Mouse (Mus musculus) megakaryocyte-erythroid progenitor cell, adult 5-6 weeks (primary cell): ENCODE measurements around the gene Nbea. TPM values are rescaled to one million over a fixed set of nuclear protein-coding genes. Genes with fewer than 3 reads are reported as not detected.

Experiments used
- ATAC-seq: replicated peaks from 2 replicates; pipeline ENCODE4 v1.8.0; 2016; ENCODE audit warnings: mild to moderate bottlenecking, inconsistent platforms; ENCODE audit not compliant: severe bottlenecking, poor library complexity, low FRiP score, low TSS enrichment
- total RNA-seq, 2 experiments: library from RNA; stranded (forward) in 1 of 2; stranded (reverse) in 1 of 2; fragments of 200-1000, 215-1000 nt in 1 of 2; fragments of >200 nt in 1 of 2; fragmentation: Nextera tagmentation in 1 of 2; gene quantifications; 2 replicates each; pipeline ENCODE4 v1.2.3; 2014 to 2017

Gene Nbea
- total RNA-seq, 2 experiments from 2014 or later, result 0.09 TPM; not detected in 1

DNA sequence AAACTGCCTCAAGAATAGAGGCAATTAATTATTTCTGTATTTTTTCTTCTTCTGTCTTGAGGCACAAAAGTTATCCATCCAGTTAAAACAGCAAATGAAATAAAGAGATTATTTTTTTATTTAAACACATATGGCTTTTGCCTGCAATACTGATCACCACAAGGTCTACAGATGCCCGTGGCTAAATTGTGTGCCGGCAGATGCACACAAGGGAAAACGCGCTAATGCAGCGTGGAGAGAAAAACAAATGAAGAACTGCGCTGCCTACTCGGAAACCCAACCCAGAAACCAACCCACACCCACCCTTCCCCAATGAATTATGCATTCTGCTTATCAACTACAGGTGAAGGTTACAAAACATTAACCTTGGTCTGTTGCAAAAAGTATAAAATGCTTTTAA is 408.3 kb downstream of the Nbea start:
- ATAC-seq, result no peak

DNA sequence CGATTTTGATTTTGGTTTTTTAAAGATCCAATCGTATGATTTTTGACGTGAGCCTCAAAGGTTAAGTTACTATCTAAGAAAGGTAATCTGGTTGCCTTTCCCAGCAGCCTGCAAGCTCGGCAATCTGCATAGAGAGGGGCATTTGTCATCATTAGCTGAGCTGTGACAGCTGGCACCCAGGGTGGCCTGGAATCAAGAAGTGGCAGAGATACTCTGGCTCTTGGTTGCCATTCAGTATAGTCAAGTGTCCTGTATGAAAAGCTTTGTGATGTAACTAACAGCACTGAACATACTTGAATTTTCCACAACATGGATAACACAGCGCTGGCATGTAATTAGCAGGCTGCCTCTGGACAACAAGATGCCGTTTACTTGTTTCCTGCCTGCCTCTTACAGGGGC is 409.3 kb downstream of the Nbea start:
- ATAC-seq, result no peak

DNA sequence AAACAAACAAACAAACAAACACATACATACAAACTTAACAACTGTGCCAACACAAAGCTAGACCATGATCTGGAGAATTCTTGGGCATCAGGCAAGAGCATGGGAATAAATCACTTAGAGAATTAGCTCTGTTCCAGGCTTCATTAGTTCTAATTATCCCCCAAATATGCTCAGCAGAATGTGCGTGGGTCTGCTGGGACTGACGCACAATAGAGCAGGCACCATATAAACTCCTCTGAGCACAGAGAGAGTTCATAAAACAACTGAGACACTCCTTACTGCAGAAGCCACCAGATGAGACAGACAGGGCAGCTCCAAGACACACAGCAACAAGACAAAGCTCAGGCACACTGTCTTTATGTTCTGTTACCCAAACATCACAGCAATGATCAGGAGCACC is 414.2 kb downstream of the Nbea start:
- no peak for ATAC-seq

DNA sequence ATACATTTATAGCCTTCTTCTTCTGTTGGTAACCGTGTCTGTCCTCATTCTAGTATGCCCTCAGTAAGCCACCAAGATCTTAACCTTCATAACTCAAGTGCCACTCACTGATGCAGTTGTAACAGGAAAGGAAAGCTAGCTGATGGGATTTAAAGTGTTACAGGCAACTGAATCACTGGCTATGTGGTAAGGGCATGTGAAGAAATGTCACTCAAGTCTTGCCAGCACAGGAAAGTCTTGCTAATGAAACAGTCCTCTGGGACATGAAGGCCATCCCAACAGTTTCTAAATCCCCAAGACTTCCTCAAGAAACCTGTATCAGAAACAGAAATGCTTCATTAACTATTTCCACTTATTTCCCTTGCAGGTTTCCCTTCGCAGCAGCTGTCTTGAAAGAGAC is 414.8 kb downstream of the Nbea start:
- no peak for ATAC-seq

DNA sequence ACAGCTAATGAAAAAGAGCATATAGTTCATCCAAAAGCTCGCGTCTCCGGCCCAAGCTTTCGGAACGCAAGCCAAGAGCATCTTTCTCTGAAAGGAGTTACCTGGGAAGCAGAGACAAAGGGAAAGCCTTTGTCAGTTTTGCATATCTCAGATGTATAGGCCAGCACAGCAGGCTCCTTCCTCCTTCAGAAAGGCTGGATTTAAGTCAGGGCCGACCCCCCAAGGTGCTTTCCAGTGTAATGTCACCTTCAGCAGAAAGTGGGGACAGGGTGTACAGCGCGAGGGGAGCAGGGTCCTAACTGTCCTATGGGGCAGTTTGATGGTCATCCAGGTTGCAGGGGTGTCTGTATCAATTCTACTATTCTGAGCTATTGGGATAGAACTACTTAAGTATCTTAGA is 419.9 kb downstream of the Nbea start:
- no peak for ATAC-seq

DNA sequence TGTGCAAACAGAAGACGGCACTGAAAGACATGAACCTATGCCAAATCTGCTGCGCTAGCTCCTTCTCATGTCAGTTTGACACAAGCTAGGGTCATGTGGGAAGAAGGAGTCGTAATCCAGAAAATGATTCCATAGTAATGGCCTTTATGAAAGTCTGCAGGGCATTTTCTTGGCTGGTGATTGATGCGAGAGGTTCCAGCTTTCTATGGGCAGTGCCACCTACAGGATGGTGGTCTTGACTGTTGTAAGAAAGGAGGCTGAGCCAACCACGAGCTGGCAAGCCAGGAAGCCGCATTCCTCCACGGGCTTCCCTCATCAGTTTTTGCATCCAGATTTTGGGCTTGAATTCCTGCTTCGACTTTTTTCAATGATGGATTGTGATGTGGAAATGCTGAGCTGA is 425.2 kb downstream of the Nbea start:
- ATAC-seq, result no peak

DNA sequence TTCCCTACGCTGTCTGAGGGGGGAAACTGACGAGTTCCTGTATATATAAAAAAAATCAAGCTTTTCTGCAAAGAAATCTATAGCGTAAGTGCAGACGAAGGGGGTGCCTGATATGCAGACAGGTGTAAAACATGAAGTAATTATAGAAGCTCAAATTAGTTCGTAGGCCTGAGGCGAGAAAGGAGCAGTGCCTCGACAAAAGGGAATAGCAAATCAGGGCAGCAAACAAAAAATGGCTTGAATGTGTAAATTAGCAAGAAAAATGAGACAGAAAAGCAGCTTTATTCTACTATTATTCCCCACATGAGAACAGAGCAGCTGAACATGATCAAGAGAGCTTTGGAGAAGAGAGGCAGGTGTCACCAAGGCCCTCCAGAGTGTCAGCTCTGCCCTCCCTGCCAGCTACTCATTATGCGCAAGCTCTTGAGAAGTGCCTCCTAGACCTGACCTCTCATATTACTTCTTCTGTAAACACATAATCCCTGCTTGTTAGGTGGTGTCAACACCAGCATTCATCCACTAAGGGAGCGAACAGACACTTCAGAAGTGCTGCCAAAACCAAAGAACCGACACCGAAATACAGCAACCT is 426.8 kb downstream of the Nbea start:
- ATAC-seq, result no peak

DNA sequence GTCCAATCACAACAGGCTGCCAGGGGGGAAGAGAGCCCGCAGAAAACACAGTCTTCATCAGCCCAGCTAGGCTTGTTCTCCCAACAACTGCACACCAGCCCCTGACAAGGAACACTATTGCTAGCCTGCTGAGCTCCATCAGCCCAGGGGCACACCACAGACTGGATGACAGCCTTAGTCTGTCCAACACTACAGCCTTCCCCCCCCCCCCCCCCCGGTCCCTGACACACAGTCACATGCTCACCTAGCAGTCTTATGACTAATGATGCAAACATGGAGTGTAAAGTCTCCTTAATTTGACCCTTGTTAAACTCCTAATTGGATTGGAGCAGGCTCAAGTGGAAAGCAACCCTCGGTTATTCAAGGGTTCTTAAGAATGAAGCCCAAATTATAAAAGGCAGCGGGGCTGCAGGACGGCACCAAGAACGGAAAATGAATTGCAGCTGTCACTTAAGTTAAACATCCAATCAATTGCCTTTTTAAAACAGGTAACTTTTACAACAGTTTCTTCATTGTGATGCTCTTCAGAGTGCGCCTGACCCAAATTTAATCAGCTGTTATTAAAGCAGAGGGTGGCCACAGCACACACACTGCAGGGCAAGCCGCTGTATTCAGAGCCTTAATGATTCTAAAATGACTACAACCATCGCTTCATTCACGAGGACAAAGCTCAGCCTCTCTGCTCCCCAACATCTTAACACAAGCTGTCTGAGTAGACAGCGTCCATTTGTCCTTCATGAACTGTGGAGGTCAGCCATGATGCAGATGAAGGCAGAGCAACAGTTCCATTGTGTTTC is 427.5 kb downstream of the Nbea start:
- ATAC-seq, result no peak

DNA sequence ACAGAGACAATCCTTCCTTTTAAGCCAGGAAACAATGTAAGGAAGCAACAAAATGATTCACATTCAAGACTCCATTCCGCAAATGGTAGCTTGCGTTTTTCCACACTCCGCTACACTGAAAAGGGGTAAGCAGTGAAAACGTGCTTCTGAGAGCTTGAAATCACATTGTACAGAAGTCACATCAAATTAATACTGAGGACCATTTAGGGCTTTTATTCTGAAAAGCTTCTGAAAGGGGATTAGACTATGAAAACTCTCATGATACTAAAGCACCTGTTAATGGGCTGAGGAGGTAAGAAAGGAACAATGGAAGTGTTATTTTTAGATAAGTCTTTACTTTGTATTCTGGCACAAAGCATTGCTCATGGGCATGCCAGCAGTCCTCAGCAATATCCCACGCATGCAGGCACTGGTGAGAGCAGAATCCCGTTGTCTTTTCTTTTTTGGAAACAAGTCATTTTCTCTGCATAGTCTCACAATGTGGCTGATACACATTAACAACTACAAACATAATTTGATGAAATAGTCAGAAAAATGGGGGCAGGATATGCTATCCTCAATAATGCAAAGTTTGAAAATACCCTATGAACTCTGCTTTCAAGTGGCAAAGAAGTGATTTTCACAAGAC is 428.4 kb downstream of the Nbea start:
- ATAC-seq, result no peak

DNA sequence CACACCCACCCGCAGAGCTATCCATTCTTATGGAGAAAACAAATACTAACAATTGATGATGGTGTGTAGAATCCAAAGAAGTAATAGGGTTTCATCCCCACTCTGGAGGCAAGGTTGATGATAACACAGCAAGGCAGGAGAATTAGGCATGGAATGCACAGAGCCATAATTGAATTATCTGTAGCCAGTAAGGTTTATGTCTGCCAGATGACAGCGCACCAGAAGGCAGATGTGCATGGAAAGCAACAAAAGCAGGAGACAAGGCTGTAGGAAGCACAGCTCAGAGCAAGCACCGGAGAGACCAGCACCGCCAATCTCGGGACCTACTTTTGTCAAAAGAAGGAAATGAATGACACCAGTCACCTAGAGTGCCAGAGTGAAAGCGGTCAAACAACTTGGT is 429.6 kb downstream of the Nbea start:
- ATAC-seq, result no peak

DNA sequence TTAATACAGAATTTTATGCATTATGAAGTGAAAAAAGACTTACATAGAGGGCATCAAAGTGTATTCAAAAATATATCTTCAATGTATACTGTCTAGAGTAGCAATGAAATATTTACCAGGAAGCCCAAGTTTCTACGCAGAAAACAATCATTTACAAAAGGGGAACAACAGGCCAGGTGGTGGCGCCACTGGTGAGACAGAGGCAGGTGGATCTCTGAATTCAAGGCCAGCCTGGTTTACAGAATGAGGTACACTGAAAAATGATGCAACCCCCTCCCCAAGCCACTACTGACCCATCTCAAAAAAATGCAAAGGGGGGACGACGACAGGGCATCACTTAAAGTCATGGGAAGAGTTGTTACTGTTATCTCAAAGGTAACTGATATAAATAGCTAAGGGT is 430.9 kb downstream of the Nbea start:
- no peak for ATAC-seq

DNA sequence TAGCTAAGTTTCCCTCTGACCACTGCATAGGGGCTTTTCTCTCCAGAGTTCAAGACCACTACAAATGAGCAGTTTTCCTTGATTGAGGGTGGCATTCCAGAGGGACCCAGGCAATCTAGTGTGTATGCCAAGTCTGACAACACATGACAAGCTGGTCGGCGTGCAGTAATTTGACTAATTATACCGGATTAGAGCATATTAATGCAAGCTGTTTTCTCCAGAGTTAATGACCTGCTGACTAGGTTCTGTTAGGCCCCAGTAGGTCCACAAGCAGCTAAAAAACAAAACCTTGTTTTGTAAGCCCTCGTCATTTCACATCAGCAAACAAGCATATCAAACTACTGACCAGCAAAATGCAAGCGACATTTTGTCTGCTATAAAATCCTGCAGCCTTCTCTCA is 432.1 kb downstream of the Nbea start:
- ATAC-seq, result no peak

DNA sequence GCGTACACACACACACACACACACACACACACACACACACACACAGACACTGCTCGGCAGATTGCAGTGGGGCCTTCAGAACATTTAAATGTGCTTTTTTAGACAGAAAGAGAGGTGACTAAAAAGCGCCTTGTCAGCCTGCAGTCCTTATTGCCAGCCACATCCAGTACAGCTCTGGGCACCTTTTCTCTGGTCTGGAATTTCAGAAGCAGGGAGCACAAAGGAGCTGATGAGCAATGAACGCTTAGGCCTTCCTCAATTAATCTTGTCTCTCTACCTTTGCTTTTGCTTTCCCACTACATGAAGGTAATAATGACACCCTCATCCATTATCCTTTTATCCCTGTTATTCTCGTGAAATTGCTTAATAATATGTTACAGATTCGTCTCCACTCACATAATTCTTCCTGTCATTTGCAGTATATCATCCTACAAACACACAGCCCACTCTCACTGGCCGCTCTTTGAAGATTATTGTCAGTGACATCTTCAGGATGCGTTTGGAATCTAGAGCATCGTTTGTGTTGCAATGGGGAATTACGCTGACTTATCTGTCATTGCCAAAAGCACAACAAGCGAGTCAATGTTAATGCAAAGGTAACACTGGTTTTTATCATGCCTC is 432.9 kb downstream of the Nbea start:
- ATAC-seq, result no peak

DNA sequence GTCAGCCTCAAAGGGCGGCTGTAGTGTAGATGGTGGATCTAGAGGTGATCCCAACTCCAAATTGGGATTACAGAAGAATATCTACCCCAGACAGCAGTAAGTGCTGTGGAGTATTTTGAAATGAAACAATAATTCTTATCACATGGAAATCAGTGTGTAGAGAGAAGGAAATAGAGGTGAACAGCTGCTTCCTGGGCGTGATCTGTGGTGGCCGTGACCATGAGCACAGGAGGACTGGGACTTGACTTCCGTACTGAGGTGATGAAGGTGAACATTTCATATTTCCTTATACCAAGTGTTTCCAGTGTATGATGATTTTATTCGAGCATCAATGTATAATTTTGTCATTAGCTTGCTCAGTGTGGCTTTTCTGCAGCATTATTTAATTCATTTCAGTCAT is 439.6 kb downstream of the Nbea start:
- ATAC-seq, result no peak

DNA sequence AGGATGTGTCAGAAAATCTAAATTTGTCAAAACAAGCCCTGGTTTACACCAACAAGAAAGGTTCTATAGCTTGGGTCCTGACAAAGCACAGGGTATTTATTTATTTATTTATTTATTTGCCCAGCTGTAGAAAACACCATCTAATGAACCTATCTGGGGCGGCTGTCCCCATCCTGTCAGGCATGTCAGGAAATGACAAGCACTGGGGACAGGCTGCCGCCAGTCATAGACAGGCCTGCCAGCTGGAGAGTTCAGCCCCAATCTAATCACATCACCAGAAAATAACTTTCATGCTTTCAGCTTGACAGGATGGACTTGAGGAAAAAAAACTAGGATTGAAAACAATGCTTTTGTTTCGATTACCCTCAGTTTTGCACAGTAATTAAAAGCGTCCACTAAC is 440.8 kb downstream of the Nbea start:
- ATAC-seq, result no peak

DNA sequence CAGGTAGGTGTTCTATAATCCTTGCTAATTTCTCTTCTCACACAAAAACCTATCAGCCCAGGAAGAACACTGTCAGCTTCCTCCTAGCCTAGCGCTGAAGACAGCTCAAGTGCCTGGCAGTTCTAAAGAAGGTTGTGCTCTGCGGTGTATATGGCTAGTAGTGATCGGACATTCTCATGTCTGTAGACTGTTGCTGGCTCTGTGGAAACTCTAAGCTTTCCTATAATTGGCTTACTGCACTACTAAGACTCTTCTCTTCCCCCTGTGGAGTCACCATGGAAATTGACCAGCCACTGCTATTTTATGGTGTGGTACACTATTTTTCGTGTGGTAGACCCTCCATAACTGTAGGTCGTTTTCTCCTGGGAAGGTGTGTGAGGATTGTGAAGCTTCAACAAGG is 441.3 kb downstream of the Nbea start:
- ATAC-seq, result no peak

DNA sequence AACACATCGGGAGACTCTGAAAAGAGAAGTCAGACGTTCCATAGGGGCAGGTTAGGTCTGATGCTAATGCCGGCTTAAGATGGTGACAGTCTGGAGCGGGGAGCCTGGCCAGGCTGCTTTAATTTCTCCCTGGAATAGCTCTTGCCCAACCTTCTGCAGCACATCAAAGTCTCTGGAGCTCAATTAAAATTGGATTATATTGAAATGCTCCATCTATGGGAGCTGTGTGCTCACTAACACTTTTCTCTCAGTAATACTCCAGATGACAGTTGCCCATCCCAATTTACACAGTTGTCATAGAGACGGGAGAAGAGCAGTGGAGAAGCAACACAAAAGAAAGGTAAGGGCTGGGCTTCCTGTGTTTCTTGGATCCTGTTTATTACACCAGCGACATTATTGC is 442.1 kb downstream of the Nbea start:
- ATAC-seq, result no peak

DNA sequence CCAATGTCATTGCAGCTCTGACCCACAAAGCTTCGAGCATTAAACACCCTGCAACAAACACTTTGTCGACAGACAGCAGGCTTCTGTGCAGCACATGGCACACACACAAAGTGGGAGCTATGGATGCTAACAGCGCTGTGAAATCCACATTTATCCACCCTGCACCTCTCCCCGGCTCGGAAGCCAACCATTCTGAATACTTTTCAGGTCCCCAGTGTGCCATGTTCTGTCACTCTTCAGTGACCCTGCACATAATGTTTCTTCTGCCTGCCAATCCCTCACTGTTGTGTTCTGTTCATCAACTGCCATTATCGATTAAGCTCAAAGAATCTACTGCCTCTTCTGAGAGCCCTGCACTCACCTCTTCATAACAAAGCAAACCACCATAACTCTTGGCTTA is 449.8 kb downstream of the Nbea start:
- no peak for ATAC-seq

DNA sequence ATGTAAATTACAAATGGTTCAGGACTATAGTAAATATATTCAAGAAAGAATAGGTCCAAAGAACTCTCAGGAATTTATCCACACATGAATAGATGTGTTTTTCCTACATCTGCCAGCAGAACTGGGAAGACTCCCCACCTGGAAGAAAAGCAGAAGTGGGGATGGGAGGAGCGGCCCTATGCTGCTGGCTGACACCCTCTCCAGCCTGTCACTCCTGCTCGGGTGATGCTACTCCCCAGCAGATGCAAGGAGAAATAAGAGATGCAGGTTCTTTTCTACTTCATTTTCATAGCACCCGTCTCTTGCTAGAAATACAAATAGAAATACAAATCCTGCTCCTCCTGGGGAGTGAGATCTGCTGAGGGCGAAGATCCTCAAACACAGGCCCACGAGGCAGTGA is 453.0 kb downstream of the Nbea start:
- no peak for ATAC-seq

DNA sequence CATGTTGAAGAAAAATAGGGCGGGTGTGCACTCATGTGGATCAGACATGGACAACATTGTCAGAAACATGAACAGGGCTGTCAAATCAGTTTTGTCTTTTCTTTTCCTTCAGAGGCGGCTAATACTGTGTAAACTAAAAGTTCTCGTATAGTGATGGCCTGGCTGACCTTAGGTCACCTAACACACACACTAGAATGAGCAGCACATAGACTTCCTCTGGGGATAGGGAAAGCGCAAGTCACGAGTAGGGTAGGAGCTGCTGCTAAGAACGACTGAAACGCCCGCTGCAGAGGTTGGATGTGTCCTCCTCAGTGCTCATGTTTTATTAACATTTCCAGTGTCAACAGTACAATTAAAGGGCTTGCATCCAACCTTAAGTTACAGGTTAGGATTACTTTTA is 453.4 kb downstream of the Nbea start:
- ATAC-seq, result no peak

DNA sequence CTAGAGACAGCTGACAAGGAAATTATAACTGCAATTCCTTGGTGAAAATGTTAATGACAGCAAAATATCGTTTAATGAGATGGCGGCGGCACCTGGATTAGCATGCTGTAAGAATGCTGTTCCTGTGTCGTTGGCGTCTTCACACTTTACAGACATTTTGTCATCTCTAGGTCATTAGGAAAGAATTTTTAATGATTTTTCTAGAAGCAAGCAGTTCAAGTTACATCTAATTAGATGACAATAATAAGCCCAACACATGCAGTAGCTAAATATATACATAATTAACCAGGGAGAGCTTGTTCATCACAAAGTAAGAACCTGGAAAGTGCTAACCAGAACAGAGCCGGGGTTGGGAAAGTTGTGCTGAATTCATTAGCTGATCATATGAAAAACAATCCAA is 469.2 kb downstream of the Nbea start:
- no peak for ATAC-seq
